Mouse (Mus musculus) spleen, adult 2 months (tissue): Measurements from ENCODE around the gene Mlip.

ENCODE experiments used
- CTCF ChIP-seq: fragments of 200-500 bp; IDR thresholded peaks from 2 replicates; pipeline ENCODE4 v1.5.1; 2011; ENCODE audit warnings: mild to moderate bottlenecking, inconsistent platforms; ENCODE audit not compliant: insufficient read depth, insufficient read length, insufficient replicate concordance; ENCODE audit errors: extremely low read depth
- POLR2A ChIP-seq: fragments of 200-500 bp; IDR thresholded peaks from 2 replicates; pipeline ENCODE4 v1.6.1; 2011; ENCODE audit warnings: low read depth, low read length, inconsistent platforms

DNA sequence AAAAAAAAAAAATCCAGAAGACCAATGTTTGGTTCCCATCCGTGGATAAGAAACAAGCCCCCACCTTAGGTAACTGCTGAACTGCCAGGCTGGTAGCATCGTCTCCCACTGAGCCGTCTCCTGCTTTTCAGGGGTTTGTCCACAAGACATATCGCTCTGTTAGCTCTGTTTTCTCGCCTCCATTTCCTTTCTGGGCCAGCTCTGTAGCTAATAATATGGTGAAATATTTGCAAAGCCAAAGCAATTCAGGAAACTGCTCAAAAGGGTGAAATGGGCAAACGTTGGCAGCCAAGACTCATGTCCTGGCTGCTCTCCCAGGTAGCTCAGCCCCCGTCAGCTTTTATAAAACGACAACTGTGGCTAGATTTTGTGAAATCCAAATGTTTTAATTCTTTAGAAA, 50.4 kb downstream of the Mlip start:
- TF ChIP-seq POLR2A (no peak), CTCF (no peak)
